Mouse (Mus musculus) urinary bladder, postnatal 14 days (tissue): ENCODE results near the gene D3Ertd751e.
A peak's percentile ranks its signal among the peaks of the same experiment; 100 is the strongest.

Source experiments
- DNase-seq: peaks from one replicate; pipeline ENCODE4 v3.0.0; 2021; ENCODE audit warnings: low spot score

Gene D3Ertd751e

DNA sequence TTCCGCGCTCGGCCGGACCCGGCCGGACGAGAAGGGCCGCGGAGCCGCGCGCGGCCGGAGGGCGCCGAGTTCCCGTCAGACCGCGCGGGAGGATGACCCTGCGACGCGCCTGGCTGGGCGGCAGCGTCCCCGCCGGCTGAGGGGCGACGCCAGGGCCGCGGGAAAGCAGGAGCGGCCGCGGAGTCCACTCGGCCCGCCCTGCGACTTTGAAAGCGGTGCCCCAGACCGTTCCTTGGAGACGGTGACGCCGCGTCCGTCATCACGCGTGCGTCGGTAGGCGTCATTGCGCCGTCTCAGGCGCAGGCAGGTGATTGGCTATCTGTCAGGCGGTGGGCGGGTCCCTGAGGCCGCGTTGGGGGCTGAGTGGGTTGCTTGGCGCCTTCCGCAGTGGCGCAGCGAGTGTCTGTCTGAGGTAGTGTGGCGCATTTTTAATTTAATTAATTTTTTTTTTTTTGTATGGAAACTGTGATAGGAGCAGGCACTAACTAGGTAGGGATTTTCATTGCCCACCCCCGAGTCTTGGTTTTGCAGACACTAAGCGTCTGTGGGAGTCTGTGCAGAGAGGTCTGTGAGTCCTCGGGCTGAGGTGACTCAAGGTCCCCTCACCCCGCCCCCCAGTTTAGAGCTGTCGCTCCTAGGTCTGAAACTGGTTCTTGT is at the start of gene D3Ertd751e, which contains the start of gene Sclt1:
Gene D3Ertd751e (plus strand): TSS at position 334 of the 657 bp plus-strand sequence.
Gene Sclt1 (minus strand): TSS at position 237 of the 657 bp plus-strand sequence.
- peak; percentile 97 for DNase-seq

DNA sequence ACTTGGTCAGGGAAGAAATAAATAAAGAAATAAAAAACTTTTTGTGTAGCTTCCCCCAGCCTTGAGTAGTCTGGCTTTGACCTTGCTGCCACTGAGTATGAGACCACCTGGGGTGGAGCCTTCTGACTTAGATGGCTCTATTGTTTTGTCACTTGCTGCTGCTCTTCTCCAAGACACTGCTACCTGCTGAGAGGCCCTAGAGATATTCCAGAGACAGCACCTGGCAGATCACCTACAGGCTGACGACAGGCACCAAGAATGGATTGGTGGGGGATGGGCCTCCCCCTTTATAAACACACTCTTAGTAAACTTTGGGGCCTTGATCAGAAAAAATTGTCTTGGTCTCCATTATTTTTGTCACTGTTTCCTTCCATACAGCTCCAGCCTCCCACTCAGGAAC is 46.7 kb upstream of the D3Ertd751e start:
- no peak for DNase-seq

DNA sequence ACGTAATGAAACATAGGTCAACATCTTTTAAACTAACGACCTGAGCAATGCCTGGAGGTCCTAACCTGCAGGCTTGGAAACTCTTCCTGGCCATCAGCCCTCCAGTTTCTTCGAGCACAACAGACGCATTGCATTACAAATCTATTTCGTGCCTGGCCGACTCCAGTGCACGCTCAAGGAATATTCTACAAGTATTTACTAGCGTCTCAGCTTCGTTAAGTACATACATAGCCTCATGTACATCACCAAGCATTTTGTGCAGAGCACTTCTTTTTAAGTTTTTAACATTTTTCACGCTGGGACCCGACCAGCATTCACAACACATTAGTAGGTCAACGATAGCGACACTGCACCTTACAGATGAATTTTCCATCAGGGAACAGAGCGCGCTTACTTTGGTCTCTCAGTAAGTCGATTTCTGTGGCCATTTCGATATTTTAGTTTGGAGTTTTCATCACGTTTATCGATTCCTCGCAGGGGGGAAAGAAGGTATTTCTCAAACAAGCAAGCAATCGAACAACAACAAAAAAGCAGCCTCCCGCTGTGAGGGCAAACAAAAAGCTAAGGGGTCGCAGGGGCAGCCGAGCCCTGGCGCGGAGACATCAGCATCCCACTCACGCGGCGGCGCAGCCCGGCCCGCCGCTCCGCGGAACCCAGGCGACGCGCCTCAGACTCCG is 672 bp upstream of the D3Ertd751e start:
- DNase-seq: peak; percentile 3

DNA sequence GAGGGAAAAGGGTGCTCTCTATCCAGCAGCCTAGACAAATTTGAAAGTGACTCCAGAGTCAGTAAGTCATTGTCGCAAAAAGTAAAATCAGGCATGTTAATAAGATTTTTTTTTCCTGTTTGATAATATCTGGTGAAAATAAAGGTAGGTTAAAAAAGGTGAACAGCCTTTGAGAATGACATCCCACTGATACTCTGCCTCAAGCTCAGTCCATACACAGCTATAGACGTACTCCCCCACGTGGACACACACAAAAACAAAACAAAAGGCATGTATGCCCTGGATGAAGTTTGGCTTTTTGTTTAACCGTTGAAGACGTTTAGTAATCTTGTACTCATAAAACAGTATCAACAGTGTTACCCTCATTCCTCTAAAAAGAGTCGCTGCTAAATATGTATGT is 1.0 kb downstream of the D3Ertd751e start:
- peak; percentile 5 for DNase-seq

DNA sequence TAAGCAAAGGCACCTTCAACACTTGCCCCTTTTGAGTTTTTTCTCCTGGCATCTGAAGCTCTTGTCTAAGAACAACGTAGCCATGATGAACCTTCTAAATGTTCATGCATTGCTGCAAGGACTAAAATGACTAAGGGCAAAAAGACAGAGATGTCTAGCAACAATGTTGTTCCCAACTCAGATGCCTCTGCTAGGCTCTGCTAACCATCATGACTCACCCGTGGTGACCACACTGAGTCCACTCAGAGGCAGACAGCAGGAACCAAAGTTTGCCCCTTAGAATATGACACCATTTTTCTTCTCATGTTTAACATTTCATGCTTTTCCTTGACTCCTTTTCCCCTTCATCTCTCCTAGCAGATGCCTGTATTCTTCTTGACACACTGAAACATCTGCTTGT is 12.1 kb downstream of the D3Ertd751e start:
- DNase-seq: no peak

DNA sequence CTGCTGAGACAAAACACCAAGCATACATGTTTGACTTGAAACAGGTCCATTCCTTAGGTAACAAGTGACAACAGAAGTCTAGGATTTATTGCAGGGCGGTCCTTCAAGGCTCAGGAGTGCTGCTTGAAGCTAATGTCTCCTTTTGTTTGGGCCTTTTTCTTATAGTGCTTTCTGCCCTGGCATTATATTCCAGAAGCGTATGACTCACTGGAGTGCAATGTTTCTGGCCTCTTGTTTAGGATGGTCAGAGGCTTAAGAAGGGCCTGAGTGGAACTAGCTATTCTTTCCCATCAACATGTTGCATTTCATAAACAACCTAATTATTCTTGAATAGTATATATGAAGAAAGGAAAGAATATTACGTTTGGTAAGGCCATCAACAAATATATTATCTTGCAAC is 19.7 kb downstream of the D3Ertd751e start:
- no peak for DNase-seq

DNA sequence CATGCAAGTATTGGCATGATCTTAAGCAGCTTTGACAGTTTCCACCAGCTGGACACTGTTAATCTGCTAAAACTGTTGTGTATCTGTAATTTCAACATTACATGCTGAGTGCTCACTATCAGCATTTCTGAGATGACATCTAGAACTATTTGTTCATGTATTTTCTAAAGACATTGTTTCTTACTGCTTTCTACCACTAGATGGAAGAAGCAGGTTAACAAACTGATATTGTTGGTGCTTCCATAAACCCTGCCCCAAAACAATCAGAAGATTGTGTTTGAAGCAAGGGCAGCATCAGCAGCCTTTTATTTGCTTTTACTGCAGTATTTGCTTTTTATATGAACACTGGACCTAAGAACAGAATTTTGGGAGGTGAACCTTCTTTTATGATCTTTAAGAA is 70.0 kb downstream of the D3Ertd751e start:
- DNase-seq: no peak
